Mouse (Mus musculus) heart, adult 8-10 months (tissue): ENCODE results near the gene Lrrc26. TPM values are rescaled to one million over a fixed set of nuclear protein-coding genes. Genes with fewer than 3 reads are reported as not detected.
A peak's percentile ranks its signal among the peaks of the same experiment; 100 is the strongest.
"Not testable (repeated sequence)": the region's sequence is repeated elsewhere in the genome, so short reads cannot be mapped to it uniquely, and the experiment has no call there.

Experiments
- DNase-seq: peaks from one replicate; pipeline ENCODE4 v3.0.0; 2022; ENCODE audit warnings: low spot score
- total RNA-seq, 4 experiments: library from RNA; stranded (reverse); gene quantifications; 2 replicates each; pipeline ENCODE4 v1.2.4; 2022

The Lrrc26 gene
- total RNA-seq: not detected

GRCm38 (mm10) chr2:25289651-25290050, at the start of gene Lrrc26:
Lrrc26 (plus strand) TSS chr2:25289915.
- no peak for DNase-seq

GRCm38 (mm10) chr2:25240310-25240709, 49.4 kb upstream of the Lrrc26 start:
- DNase-seq: no peak

- DNase-seq: peak; percentile 65
Measured at GRCm38 (mm10) chr2:25240723-25241437, 48.8 kb upstream of the Lrrc26 start.

GRCm38 (mm10) chr2:25241438-25241775, 48.3 kb upstream of the Lrrc26 start:
- no peak for DNase-seq

- DNase-seq: no peak
Measured at GRCm38 (mm10) chr2:25242101-25242506, 47.6 kb upstream of the Lrrc26 start, which contains the start of the genes Rnf208 and Cysrt1. Rnf208 (plus strand) TSS chr2:25242255. Cysrt1 (minus strand) TSS chr2:25242452.

GRCm38 (mm10) chr2:25243342-25243741, 46.4 kb upstream of the Lrrc26 start:
- no peak for DNase-seq

- no peak for DNase-seq
Measured at GRCm38 (mm10) chr2:25244144-25244543, 45.6 kb upstream of the Lrrc26 start.

GRCm38 (mm10) chr2:25246183-25247072, 43.3 kb upstream of the Lrrc26 start, which contains the start of gene AL732309.1:
AL732309.1 (minus strand) TSS chr2:25246863.
- DNase-seq: no peak

- DNase-seq: no peak
Measured at GRCm38 (mm10) chr2:25252331-25252730, 37.4 kb upstream of the Lrrc26 start.

- DNase-seq: peak; percentile 89
Measured at GRCm38 (mm10) chr2:25255284-25255779, 34.4 kb upstream of the Lrrc26 start, which contains the start of gene Tmem203. Tmem203 (plus strand) TSS chr2:25255439.

GRCm38 (mm10) chr2:25256443-25257109, 33.1 kb upstream of the Lrrc26 start:
- DNase-seq: not testable (repeated sequence)

GRCm38 (mm10) chr2:25257250-25257649, 32.5 kb upstream of the Lrrc26 start:
- not testable (repeated sequence) for DNase-seq

- no peak for DNase-seq
Measured at GRCm38 (mm10) chr2:25258887-25259286, 30.8 kb upstream of the Lrrc26 start.

GRCm38 (mm10) chr2:25261870-25262269, 27.8 kb upstream of the Lrrc26 start:
- DNase-seq: no peak

GRCm38 (mm10) chr2:25262291-25262767, 27.4 kb upstream of the Lrrc26 start, which contains the start of gene Tprn:
Tprn (plus strand) TSS chr2:25262618.
- peak; percentile 97 for DNase-seq

GRCm38 (mm10) chr2:25262795-25263622, 26.7 kb upstream of the Lrrc26 start:
- no peak for DNase-seq

GRCm38 (mm10) chr2:25263623-25264285, 26.0 kb upstream of the Lrrc26 start:
- no peak for DNase-seq

- no peak for DNase-seq
Measured at GRCm38 (mm10) chr2:25264286-25264660, 25.4 kb upstream of the Lrrc26 start.

GRCm38 (mm10) chr2:25264851-25265250, 24.9 kb upstream of the Lrrc26 start:
- no peak for DNase-seq
